Mouse (Mus musculus) cerebellum, postnatal 4 days (tissue): ENCODE data around the gene Ptpru.

Experiments
- DNase-seq, 2 experiments: peaks; one replicate each; pipeline ENCODE4 v3.0.0; 2022; ENCODE audit warnings: low spot score in 2 of 2, mixed read lengths in 1 of 2

Gene Ptpru

GRCm38 (mm10) chr4:131837872-131838524 lies at the start of gene Ptpru:
TSS of gene Ptpru (minus strand) at chr4:131838288.
- DNase-seq = peak; percentile 94 to 98

- DNase-seq = no peak
These were observed 47.3 kb upstream of the Ptpru start for GRCm38 (mm10) chr4:131885376-131885775.

- DNase-seq = no peak
These were observed 45.5 kb upstream of the Ptpru start for GRCm38 (mm10) chr4:131883571-131883970.

GRCm38 (mm10) chr4:131881306-131881705 lies 43.2 kb upstream of the Ptpru start:
- DNase-seq = no peak

- DNase-seq = no peak
These were observed 41.6 kb upstream of the Ptpru start for GRCm38 (mm10) chr4:131879692-131880091.

- no peak for DNase-seq
These were observed 38.7 kb upstream of the Ptpru start for GRCm38 (mm10) chr4:131876836-131877235.

- no peak for DNase-seq
These were observed 37.2 kb upstream of the Ptpru start for GRCm38 (mm10) chr4:131875242-131875641.

GRCm38 (mm10) chr4:131874567-131874966 lies 36.5 kb upstream of the Ptpru start:
- DNase-seq = no peak

GRCm38 (mm10) chr4:131874169-131874536 lies 36.1 kb upstream of the Ptpru start:
- no peak for DNase-seq

- DNase-seq = peak; percentile 80 to 96
These were observed 35.4 kb upstream of the Ptpru start, which contains the start of gene Srsf4 for GRCm38 (mm10) chr4:131873293-131874168. TSS of gene Srsf4 (plus strand) at chr4:131873617.

- DNase-seq = no peak
These were observed 34.7 kb upstream of the Ptpru start for GRCm38 (mm10) chr4:131872672-131873292.

- no peak for DNase-seq
These were observed 23.3 kb upstream of the Ptpru start for GRCm38 (mm10) chr4:131861341-131861739.

- DNase-seq = peak; percentile 72 to 83
These were observed 22.6 kb upstream of the Ptpru start for GRCm38 (mm10) chr4:131860492-131861340.

- no peak for DNase-seq
These were observed 16.9 kb upstream of the Ptpru start for GRCm38 (mm10) chr4:131854950-131855349.

- no peak for DNase-seq
These were observed 12.0 kb upstream of the Ptpru start for GRCm38 (mm10) chr4:131849986-131850638.

- no peak for DNase-seq
These were observed 10.0 kb upstream of the Ptpru start for GRCm38 (mm10) chr4:131848082-131848481.

- no peak for DNase-seq
These were observed 8.1 kb upstream of the Ptpru start for GRCm38 (mm10) chr4:131845991-131846778.

GRCm38 (mm10) chr4:131843290-131843743 lies 5.2 kb upstream of the Ptpru start, which contains the start of gene Mecr:
TSS of gene Mecr (plus strand) at chr4:131843470.
- DNase-seq = peak; percentile 97

GRCm38 (mm10) chr4:131836891-131837491 lies 1.1 kb downstream of the Ptpru start:
- DNase-seq = peak in 1 of 2 experiments; percentile 36
